Mouse (Mus musculus) E14TG2a.4 (cell line): Measurements from ENCODE around the gene Ube2h.
A peak's percentile ranks its signal among the peaks of the same experiment; 100 is the strongest.

Experiments used
- H3K27me3 ChIP-seq: 2 replicates; pipeline ENCODE4 v1.6.1; 2014; ENCODE audit warnings: low read length, control low read depth; ENCODE audit not compliant: insufficient read depth
- H3K36me3 ChIP-seq: 2 replicates; pipeline ENCODE4 v1.6.1; 2014; ENCODE audit warnings: low read length, control low read depth; ENCODE audit not compliant: insufficient read depth
- H3K4me1 ChIP-seq: replicated peaks from 2 replicates; pipeline ENCODE4 v1.6.1; 2014; ENCODE audit warnings: low read depth, low read length, control low read depth
- H3K4me3 ChIP-seq: replicated peaks from 2 replicates; pipeline ENCODE4 v1.5.1; 2014; ENCODE audit warnings: mild to moderate bottlenecking, low read length
- H3K9me3 ChIP-seq: 2 replicates; pipeline ENCODE4 v1.6.1; 2014; ENCODE audit warnings: low read length, control low read depth
- CTCF ChIP-seq: conservative IDR thresholded peaks from 2 replicates; pipeline ENCODE4 v1.5.1; 2014; ENCODE audit warnings: low read length
- NANOG ChIP-seq: IDR thresholded peaks from 2 replicates; pipeline ENCODE4 v1.6.1; 2014; ENCODE audit warnings: borderline replicate concordance, low read length, mixed read lengths
- POU5F1 ChIP-seq: IDR thresholded peaks from 2 replicates; pipeline ENCODE4 v1.6.1; 2014; ENCODE audit warnings: low read length, borderline replicate concordance

Gene Ube2h

GRCm38 (mm10) chr6:30245397-30245796, 58.9 kb downstream of the Ube2h start:
- Histone ChIP-seq H3K4me1 (no peaks in the 10 kb centered on the region), H3K27me3 (no peaks in the 10 kb centered on the region), H3K9me3 (no peaks in the 10 kb centered on the region), H3K36me3 (peaks cover 7% of the 10 kb centered on the region; the same call in 1 of the 2 replicates), H3K4me3 (no peak overlapping the region)
- TF ChIP-seq POU5F1 = no peak
- TF ChIP-seq CTCF = no peak
- no peak for TF ChIP-seq NANOG

GRCm38 (mm10) chr6:30243347-30244007, 60.9 kb downstream of the Ube2h start:
- Histone ChIP-seq H3K36me3 (peaks cover 12% of the 10 kb centered on the region), H3K9me3 (no peaks in the 10 kb centered on the region)
- no peak for TF ChIP-seq CTCF

GRCm38 (mm10) chr6:30242928-30243327, 61.4 kb downstream of the Ube2h start:
- TF ChIP-seq CTCF (no peak), POU5F1 (no peak), NANOG (no peak)
- Histone ChIP-seq H3K36me3 (peaks cover 12% of the 10 kb centered on the region), H3K9me3 (no peaks in the 10 kb centered on the region), H3K4me1 (no peaks in the 10 kb centered on the region), H3K27me3 (no peaks in the 10 kb centered on the region), H3K4me3 (no peak overlapping the region)

More at GRCm38 (mm10) chr6:30243347-30244007, 60.9 kb downstream of the Ube2h start:
- H3K4me1 ChIP-seq = no peaks in the 10 kb centered on the region
- no peak overlapping the region for H3K4me3 ChIP-seq
- no peaks in the 10 kb centered on the region for H3K27me3 ChIP-seq

- Histone ChIP-seq H3K27me3 (no peaks in the 10 kb centered on the region), H3K36me3 (peaks cover 12% of the 10 kb centered on the region), H3K9me3 (no peaks in the 10 kb centered on the region), H3K4me3 (no peak overlapping the region), H3K4me1 (peaks cover 12% of the 10 kb centered on the region)
- TF ChIP-seq NANOG = no peak
- no peak for TF ChIP-seq CTCF
- TF ChIP-seq POU5F1 = no peak
Observed at GRCm38 (mm10) chr6:30240105-30240504, 64.2 kb downstream of the Ube2h start.

GRCm38 (mm10) chr6:30239207-30239606, 65.1 kb downstream of the Ube2h start:
- peaks cover 12% of the 10 kb centered on the region for H3K4me1 ChIP-seq
- TF ChIP-seq CTCF (no peak), POU5F1 (no peak), NANOG (no peak)
- H3K9me3 ChIP-seq = no peaks in the 10 kb centered on the region
- H3K4me3 ChIP-seq = no peak overlapping the region
- peaks cover 12% of the 10 kb centered on the region for H3K36me3 ChIP-seq
- H3K27me3 ChIP-seq = no peaks in the 10 kb centered on the region

GRCm38 (mm10) chr6:30238079-30238478, 66.3 kb downstream of the Ube2h start:
- Histone ChIP-seq H3K4me1 (peaks cover 12% of the 10 kb centered on the region), H3K36me3 (peaks cover 8% of the 10 kb centered on the region), H3K9me3 (no peaks in the 10 kb centered on the region), H3K27me3 (no peaks in the 10 kb centered on the region), H3K4me3 (no peak overlapping the region)
- TF ChIP-seq CTCF (no peak), NANOG (no peak), POU5F1 (no peak)

- Histone ChIP-seq H3K4me1 (peaks cover 12% of the 10 kb centered on the region), H3K9me3 (no peaks in the 10 kb centered on the region), H3K4me3 (no peak overlapping the region), H3K36me3 (peaks cover 8% of the 10 kb centered on the region), H3K27me3 (no peaks in the 10 kb centered on the region)
- TF ChIP-seq CTCF (no peak), NANOG (peak; percentile 50; the same call in 1 of the 2 replicates)
Observed at GRCm38 (mm10) chr6:30236564-30236963, 67.8 kb downstream of the Ube2h start.

GRCm38 (mm10) chr6:30231758-30232293, 72.5 kb downstream of the Ube2h start:
- Histone ChIP-seq H3K27me3 (no peaks in the 10 kb centered on the region), H3K9me3 (no peaks in the 10 kb centered on the region), H3K4me3 (no peak overlapping the region), H3K4me1 (peaks cover 26% of the 10 kb centered on the region), H3K36me3 (no peaks in the 10 kb centered on the region; the same call in 1 of the 2 replicates)
- TF ChIP-seq NANOG = no peak
- TF ChIP-seq CTCF = no peak
- TF ChIP-seq POU5F1 = no peak

GRCm38 (mm10) chr6:30230246-30230645, 74.1 kb downstream of the Ube2h start:
- no peak overlapping the region for H3K4me3 ChIP-seq
- no peaks in the 10 kb centered on the region for H3K27me3 ChIP-seq
- H3K4me1 ChIP-seq = peaks cover 20% of the 10 kb centered on the region
- H3K9me3 ChIP-seq = no peaks in the 10 kb centered on the region
- H3K36me3 ChIP-seq = no peaks in the 10 kb centered on the region; the same call in 1 of the 2 replicates
- TF ChIP-seq NANOG (no peak), CTCF (no peak), POU5F1 (no peak)
